13 mouse cellular contexts compared by ENCODE assay signal in the genomic region with DNA sequence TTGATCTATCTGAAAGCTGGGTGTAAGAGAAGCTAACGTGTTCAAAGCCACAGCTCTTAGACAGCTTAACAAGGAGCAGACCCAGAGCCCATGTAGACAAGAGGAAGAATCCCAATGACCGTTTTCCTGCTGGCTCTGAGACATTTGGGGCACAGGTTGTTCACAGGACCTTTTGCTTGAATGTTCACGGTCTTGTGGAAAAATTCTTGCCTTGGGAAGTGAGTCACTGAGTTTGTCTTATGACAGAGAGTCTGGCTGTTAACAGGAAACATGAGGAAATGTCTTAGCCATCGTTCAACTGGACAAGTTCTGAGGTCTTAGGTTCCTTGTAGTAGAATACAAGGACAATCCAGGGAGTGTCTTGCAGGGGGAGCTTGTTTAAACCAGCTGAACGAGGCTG. TPM values are rescaled to one million over a fixed set of nuclear protein-coding genes. Genes with fewer than 3 reads are reported as not detected.
DNase-seq lines count a peak whose midpoint lies in the region; ATAC-seq and TF ChIP-seq lines count a peak whose summit lies in the region.
"Had no signal": no experiment of that assay in that cellular context is flagged by ENCODE, and none has a peak within 500 bp of the region (broad histone marks: within the 10 kb centered on the region; RNA-seq: fewer than 3 reads in every experiment).

No protein-coding gene starts in this region.

- TF ChIP-seq POLR2A in heart, adult 2 months (IDR thresholded peaks at IDR 0.05; ENCODE audit: insufficient read depth, low read depth, low read length) = 0 out of 2 replicates have a peak, but pooled peaks have one; percentile 24

- no peak overlapping the region for H3K4me2 ChIP-seq in lung, postnatal 0 days (replicated peaks; ENCODE audit: low read depth, low read length)
- H3K4me2 ChIP-seq: liver, embryonic 12.5 days had no signal

- TF ChIP-seq EP300 in lung, postnatal 0 days (IDR thresholded peaks at IDR 0.05) = peak; percentile 81
- TF ChIP-seq EP300 in heart, adult 2 months (IDR thresholded peaks at IDR 0.05; ENCODE audit: insufficient read depth, low read depth, low read length) = 0 out of 2 replicates have a peak, but pooled peaks have one; percentile 40

- H3K27ac ChIP-seq in lung, postnatal 0 days (ENCODE audit: low read length) = no peak overlapping the region
- peak overlapping the region; percentile 77 for H3K27ac ChIP-seq in heart, adult 2 months
- H3K27ac ChIP-seq: forebrain, embryonic 10.5 days; liver, embryonic 12.5 days had no signal

- no peaks in the 10 kb centered on the region for H3K79me2 ChIP-seq in heart, adult 2 months (replicated peaks; ENCODE audit: control insufficient read depth, insufficient read depth, low read length)

- no peak for TF ChIP-seq CTCF in lung, postnatal 0 days (IDR thresholded peaks at IDR 0.05)
- TF ChIP-seq CTCF in heart, adult 2 months (IDR thresholded peaks at IDR 0.05) = no peak

- no peaks in the 10 kb centered on the region for H3K9me3 ChIP-seq in lung, postnatal 0 days (ENCODE audit: low read length)
- H3K9me3 ChIP-seq: forebrain, embryonic 10.5 days; liver, embryonic 12.5 days had no signal

- 39% methylated on average over 5 of the region's 5 CpGs for WGBS in lung, postnatal 0 days
- WGBS in heart, adult 2 months = 31% methylated on average over 5 of the region's 5 CpGs

- peak; percentile 66 for ATAC-seq in lung, postnatal 0 days
- ATAC-seq in megakaryocyte progenitor cell, adult 5-6 weeks (replicated peaks; ENCODE audit: poor library complexity) = peak; percentile 51; the same call in 1 of the 2 replicates
- ATAC-seq: liver, embryonic 12.5 days had no signal

- DNase-seq in adrenal gland, adult 8-10 months = peak; percentile 58
- DNase-seq in adrenal gland, postnatal 25 days = no peak
- peak; percentile 68 for DNase-seq in lung, postnatal 0 days (ENCODE audit: low spot score)
- DNase-seq in lung, postnatal 14 days = no peak
- DNase-seq in heart, adult 2 months = no peak
- no peak for DNase-seq in embryo, embryonic 9.5 days (ENCODE audit: extremely low spot score)
- DNase-seq in spleen, postnatal 4 days (ENCODE audit: low spot score in 2 of 2) = no peak
- DNase-seq: gastrocnemius, postnatal 25 days had no signal

- H3K36me3 ChIP-seq in lung, postnatal 0 days (ENCODE audit: insufficient read depth, low read length) = no peaks in the 10 kb centered on the region
- H3K36me3 ChIP-seq in heart, adult 2 months (ENCODE audit: control insufficient read depth, insufficient read depth, low read length) = no peaks in the 10 kb centered on the region
- H3K36me3 ChIP-seq: forebrain, embryonic 10.5 days; liver, embryonic 12.5 days had no signal

- intact Hi-C loops in heart, adult 2 months (cut with DNase I) = no loop called here

- no peak overlapping the region for H3K9ac ChIP-seq in lung, postnatal 0 days (replicated peaks; ENCODE audit: low read depth)
- H3K9ac ChIP-seq in heart, adult 2 months (ENCODE audit: low read depth, low read length) = no peak overlapping the region
- H3K9ac ChIP-seq: liver, embryonic 12.5 days had no signal

- H3K27me3 ChIP-seq in lung, postnatal 0 days (replicated peaks; ENCODE audit: insufficient read depth, low read length) = no peaks in the 10 kb centered on the region
- no peaks in the 10 kb centered on the region for H3K27me3 ChIP-seq in heart, adult 2 months (ENCODE audit: control insufficient read depth, insufficient read depth, low read length)
- H3K27me3 ChIP-seq: liver, embryonic 12.5 days had no signal

- no peak overlapping the region for H3K4me3 ChIP-seq in lung, postnatal 0 days (ENCODE audit: low read depth, low read length)
- H3K4me3 ChIP-seq in heart, adult 2 months = no peak overlapping the region
- H3K4me3 ChIP-seq: forebrain, embryonic 10.5 days; liver, embryonic 12.5 days had no signal

- H3K4me1 ChIP-seq in lung, postnatal 0 days (ENCODE audit: insufficient read depth, low read depth, low read length) = no peaks in the 10 kb centered on the region
- peaks cover 6% of the 10 kb centered on the region for H3K4me1 ChIP-seq in heart, adult 2 months (ENCODE audit: control insufficient read depth, insufficient read depth, low read length)
- H3K4me1 ChIP-seq: forebrain, embryonic 10.5 days; liver, embryonic 12.5 days had no signal

RNA-seq across cellular contexts. Expression of gene Adipoq, which starts 20.7 kb away (rescaled TPM):
- 100 to 1,000 TPM; 199 to 471 (median 253) TPM for total RNA-seq in adrenal gland, adult 8-10 months (2022)
- total RNA-seq in adrenal gland, postnatal 25 days (2021) = 138 and 160 TPM in 2 replicates
- not detected in 2 replicates for polyA plus RNA-seq in lung, postnatal 0 days (2015; fragmentation: Nextera tagmentation; extraction: Ambion mirVana)
- total RNA-seq in heart, adult 2 months (2021) = 10 to 100 TPM in 1 of 2 experiments, 1 to 10 TPM in 1; 5.9 to 13.6 TPM
- polyA plus RNA-seq in heart, adult 2 months (2012; rRNA removed) = 26.4 and 52.5 TPM in 2 replicates
- not detected in 2 replicates for total RNA-seq in megakaryocyte progenitor cell, adult 5-6 weeks (2015)
- not detected in 2 replicates for total RNA-seq in megakaryocyte progenitor cell, adult 5-6 weeks (2017)
- total RNA-seq: left cerebral cortex, adult 18-20 months had no signal
- polyA plus RNA-seq: C2C12; forebrain, embryonic 10.5 days; liver, embryonic 12.5 days had no signal

RNA-seq across cellular contexts. Expression of gene Rfc4, which starts 39.5 kb away (rescaled TPM):
- 10 to 100 TPM in 1 of 4 experiments, 1 to 10 TPM in 3; 7.1 to 10.8 (median 9.2) TPM for total RNA-seq in adrenal gland, adult 8-10 months (2022)
- total RNA-seq in adrenal gland, postnatal 25 days (2021) = 9.9 and 10.4 TPM in 2 replicates
- polyA plus RNA-seq in lung, postnatal 0 days (2015; fragmentation: Nextera tagmentation; extraction: Ambion mirVana) = 19.0 and 21.4 TPM in 2 replicates
- total RNA-seq in heart, adult 2 months (2021) = 1 to 10 TPM; 6.2 to 7.3 TPM
- 1.5 and 1.6 TPM in 2 replicates for polyA plus RNA-seq in heart, adult 2 months (2012; rRNA removed)
- 195 and 224 TPM in 2 replicates for total RNA-seq in megakaryocyte progenitor cell, adult 5-6 weeks (2015)
- 72.3 and 90.3 TPM in 2 replicates for total RNA-seq in megakaryocyte progenitor cell, adult 5-6 weeks (2017)

RNA-seq across cellular contexts. Expression of gene St6gal1, which starts 57.5 kb away (rescaled TPM):
- total RNA-seq in adrenal gland, adult 8-10 months (2022) = 10 to 100 TPM; 36.7 to 55.6 (median 44.3) TPM
- total RNA-seq in adrenal gland, postnatal 25 days (2021) = 48.4 and 50.5 TPM in 2 replicates
- 42.2 and 46.4 TPM in 2 replicates for polyA plus RNA-seq in lung, postnatal 0 days (2015; fragmentation: Nextera tagmentation; extraction: Ambion mirVana)
- total RNA-seq in heart, adult 2 months (2021) = 1 to 10 TPM; 8.4 to 9.9 TPM
- polyA plus RNA-seq in heart, adult 2 months (2012; rRNA removed) = 6.0 and 9.9 TPM in 2 replicates
- 0.05 and 0.37 TPM in 2 replicates for total RNA-seq in megakaryocyte progenitor cell, adult 5-6 weeks (2015)
- 0.03 and 1.2 TPM in 2 replicates for total RNA-seq in megakaryocyte progenitor cell, adult 5-6 weeks (2017)

RNA-seq across cellular contexts. Expression of gene Eif4a2, which starts 59.8 kb away (rescaled TPM):
- 100 to 1,000 TPM; 551 to 775 (median 679) TPM for total RNA-seq in adrenal gland, adult 8-10 months (2022)
- total RNA-seq in adrenal gland, postnatal 25 days (2021) = 464 and 587 TPM in 2 replicates
- 144 and 177 TPM in 2 replicates for polyA plus RNA-seq in lung, postnatal 0 days (2015; fragmentation: Nextera tagmentation; extraction: Ambion mirVana)
- total RNA-seq in heart, adult 2 months (2021) = 100 to 1,000 TPM; 337 to 385 TPM
- 128 and 287 TPM in 2 replicates for polyA plus RNA-seq in heart, adult 2 months (2012; rRNA removed)
- 378 and 464 TPM in 2 replicates for total RNA-seq in megakaryocyte progenitor cell, adult 5-6 weeks (2015)
- 592 and 744 TPM in 2 replicates for total RNA-seq in megakaryocyte progenitor cell, adult 5-6 weeks (2017)

Comparison
In these comparisons a context has a peak if more than half of its experiments do, and no peak if none do; other contexts are left out.
1. DNase-seq: peak in adrenal gland, adult 8-10 months (single experiment) and lung, postnatal 0 days (single experiment); none in adrenal gland, postnatal 25 days (single experiment), lung, postnatal 14 days (single experiment), heart, adult 2 months (0 of 2), embryo, embryonic 9.5 days (single experiment) and spleen, postnatal 4 days (0 of 2).
2. RNA of gene St6gal1, which starts 57.5 kb away (total RNA-seq): 48.4 to 50.5 TPM in adrenal gland, postnatal 25 days, 36.7 to 55.6 TPM in adrenal gland, adult 8-10 months and 8.4 to 9.9 TPM in heart, adult 2 months; 0.03 to 1.2 TPM in megakaryocyte progenitor cell, adult 5-6 weeks; every median in the first group is over 4 times any median in the second.